Mouse (Mus musculus) hindbrain, embryonic 13.5 days (tissue): ENCODE measurements around the gene Thoc2. TPM values are rescaled to one million over a fixed set of nuclear protein-coding genes. Genes with fewer than 3 reads are reported as not detected.

Experiments used
- ATAC-seq: fragments of 200-750 bp; cut with Nextera tagmentation; 2 replicates; pipeline ENCODE4 v1.8.0; 2017; ENCODE audit warnings: moderate TSS enrichment; ENCODE audit not compliant: low FRiP score
- H3K27ac ChIP-seq: fragments of 300-500 bp; sonication (generic); 2 replicates; pipeline ENCODE4 v1.5.1; 2015; ENCODE audit warnings: inconsistent platforms, mild to moderate bottlenecking, moderate library complexity
- H3K27me3 ChIP-seq: fragments of 300-500 bp; sonication (generic); 2 replicates; pipeline ENCODE4 v1.6.1; 2015; ENCODE audit warnings: mild to moderate bottlenecking, inconsistent platforms
- H3K36me3 ChIP-seq: fragments of 300-500 bp; sonication (generic); 2 replicates; pipeline ENCODE4 v1.6.1; 2015; ENCODE audit warnings: mild to moderate bottlenecking, inconsistent platforms
- H3K4me1 ChIP-seq: fragments of 300-500 bp; sonication (generic); replicated peaks from 2 replicates; pipeline ENCODE4 v1.6.1; 2015; ENCODE audit warnings: inconsistent platforms
- H3K4me2 ChIP-seq: fragments of 300-500 bp; sonication (generic); 2 replicates; pipeline ENCODE4 v1.6.1; 2015; ENCODE audit warnings: inconsistent platforms, mild to moderate bottlenecking, moderate library complexity
- H3K4me3 ChIP-seq: fragments of 300-500 bp; sonication (generic); 2 replicates; pipeline ENCODE4 v1.5.1; 2015; ENCODE audit warnings: mild to moderate bottlenecking, inconsistent platforms
- H3K9ac ChIP-seq: fragments of 300-500 bp; sonication (generic); 2 replicates; pipeline ENCODE4 v1.6.1; 2015; ENCODE audit warnings: mild to moderate bottlenecking, inconsistent platforms
- H3K9me3 ChIP-seq: fragments of 300-500 bp; sonication (generic); 2 replicates; pipeline ENCODE4 v1.6.1; 2016; ENCODE audit warnings: inconsistent platforms
- WGBS: fragments of 180-500 bp; shearing (Covaris S2); methylation state at CpG from one replicate; pipeline ENCODE4 v1.1.7; 2015; 5-methylcytosine and 5-hydroxymethylcytosine counted together
- microRNA-seq: library from miRNA; unstranded; fragments of <30 nt; microRNA quantifications from one replicate; pipeline ENCODE4, GENCODE M21; 2016
- polyA plus RNA-seq: library from polyadenylated mRNA; unstranded; fragments of >200 nt; fragmentation: Nextera tagmentation; extraction: Ambion mirVana; gene quantifications from 2 replicates; pipeline ENCODE4 v1.2.1, GENCODE M21; 2015

Gene Thoc2
- polyA plus RNA-seq, 1 experiment from 2014 or later, result 96.1 TPM

DNA sequence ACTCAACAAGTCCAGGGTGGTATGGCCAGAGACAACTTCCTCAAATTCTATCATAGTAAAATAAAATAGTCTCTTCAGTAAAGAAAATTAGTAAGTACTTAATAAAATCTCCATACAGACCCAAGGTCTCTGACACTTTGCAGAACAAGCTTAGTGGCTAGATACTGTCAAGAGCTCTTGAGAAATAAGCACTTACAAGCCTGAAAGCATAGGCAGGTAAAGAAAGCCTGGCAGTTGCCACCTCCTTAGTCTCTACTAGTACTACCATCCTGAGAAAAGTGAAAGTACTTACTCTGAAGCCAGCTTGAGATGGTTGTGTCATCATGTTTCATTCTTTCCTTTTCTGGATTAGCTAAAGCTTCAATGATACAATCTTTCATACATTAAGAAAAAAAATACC lies 82.7 kb downstream of the Thoc2 start:
- H3K36me3 ChIP-seq, result no peaks in the 10 kb centered on the region
- no peaks in the 10 kb centered on the region for H3K27me3 ChIP-seq
- no peak overlapping the region for H3K27ac ChIP-seq
- no peak overlapping the region for H3K9ac ChIP-seq
- H3K4me3 ChIP-seq, result no peak overlapping the region
- H3K4me2 ChIP-seq, result no peak overlapping the region
- no peak for ATAC-seq
- H3K4me1 ChIP-seq, result no peaks in the 10 kb centered on the region
- H3K9me3 ChIP-seq, result no peaks in the 10 kb centered on the region

DNA sequence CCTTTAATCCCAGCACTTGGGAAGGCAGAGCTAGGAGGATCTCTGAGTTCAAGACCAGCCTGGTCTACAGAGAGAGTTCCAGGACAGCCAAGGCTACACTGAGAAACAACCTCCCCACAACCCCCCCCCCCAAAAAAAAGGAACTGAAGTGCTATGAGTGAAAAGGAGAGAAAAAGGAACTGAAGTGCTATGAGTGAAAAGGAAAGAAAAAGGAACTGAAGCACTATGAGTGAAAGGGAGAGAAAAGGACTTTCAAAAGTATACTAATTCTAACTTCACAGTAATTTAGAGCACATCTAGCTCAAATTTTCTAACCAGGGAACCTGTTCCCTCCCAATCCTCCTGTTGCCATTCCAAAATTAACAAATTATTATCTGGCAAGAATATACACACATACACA lies 114.9 kb downstream of the Thoc2 start:
- H3K9ac ChIP-seq, result no peak overlapping the region
- no peaks in the 10 kb centered on the region for H3K9me3 ChIP-seq
- H3K27me3 ChIP-seq, result no peaks in the 10 kb centered on the region
- no peak overlapping the region for H3K4me3 ChIP-seq
- no peak overlapping the region for H3K4me2 ChIP-seq
- H3K27ac ChIP-seq, result no peak overlapping the region
- H3K36me3 ChIP-seq, result no peaks in the 10 kb centered on the region
- no peak for ATAC-seq
- H3K4me1 ChIP-seq, result no peaks in the 10 kb centered on the region

DNA sequence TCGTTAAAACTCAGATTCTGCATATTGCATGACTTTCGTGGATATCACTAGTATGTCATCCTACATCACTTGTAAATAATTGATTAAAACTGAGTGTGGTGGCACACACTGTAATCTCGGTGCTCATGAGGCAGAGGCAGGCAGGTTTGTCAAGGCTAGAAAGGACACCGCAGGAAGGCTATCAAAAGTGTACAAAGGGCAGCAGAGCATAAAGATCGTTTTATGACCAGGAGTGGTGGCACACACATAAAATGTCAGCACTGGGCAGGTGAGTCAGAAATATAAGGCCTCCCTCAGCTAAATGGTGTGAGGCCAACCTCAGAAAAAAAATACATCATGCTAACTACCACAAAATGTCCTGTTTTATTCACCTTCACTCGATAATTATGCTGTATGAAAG lies 127.2 kb downstream of the Thoc2 start:
- H3K27me3 ChIP-seq, result no peaks in the 10 kb centered on the region
- no peaks in the 10 kb centered on the region for H3K9me3 ChIP-seq
- no peak overlapping the region for H3K9ac ChIP-seq
- 88% methylated on average over 6 of the region's 6 CpGs for WGBS
- no peak overlapping the region for H3K4me2 ChIP-seq
- H3K4me3 ChIP-seq, result no peak overlapping the region
- H3K27ac ChIP-seq, result no peak overlapping the region
- no peaks in the 10 kb centered on the region for H3K36me3 ChIP-seq
- ATAC-seq, result no peak
- no peaks in the 10 kb centered on the region for H3K4me1 ChIP-seq

Small RNAs within 50 kb of the gene (microRNA-seq; reads per million reads assigned to microRNA genes)
- not detected for gene Gm44490

Other genes with a start within 250 kb of the Thoc2 start
- gene Xiap, start 139.0 kb upstream of the Thoc2 start, polyA plus RNA-seq, result 9.8 and 10.9 TPM in 2 replicates
- gene Stag2, start 228.6 kb upstream of the Thoc2 start, polyA plus RNA-seq, result 23.0 and 24.4 TPM in 2 replicates